Mouse (Mus musculus): ENCODE results near the gene Fthl17c. TPM values are rescaled to one million over a fixed set of nuclear protein-coding genes. Genes with fewer than 3 reads are reported as not detected.

Fthl17c gene
- not detected for polyA plus RNA-seq (2014; fragmentation: Illumina TruSeq; extraction: RNeasy Lipid Tissue Mini Kit (QIAGEN cat#74804))

GRCm38 (mm10) chrX:8976459-8976858 lies at the start of gene Fthl17c:
Fthl17c (minus strand) TSS chrX:8976559.

DNA sequence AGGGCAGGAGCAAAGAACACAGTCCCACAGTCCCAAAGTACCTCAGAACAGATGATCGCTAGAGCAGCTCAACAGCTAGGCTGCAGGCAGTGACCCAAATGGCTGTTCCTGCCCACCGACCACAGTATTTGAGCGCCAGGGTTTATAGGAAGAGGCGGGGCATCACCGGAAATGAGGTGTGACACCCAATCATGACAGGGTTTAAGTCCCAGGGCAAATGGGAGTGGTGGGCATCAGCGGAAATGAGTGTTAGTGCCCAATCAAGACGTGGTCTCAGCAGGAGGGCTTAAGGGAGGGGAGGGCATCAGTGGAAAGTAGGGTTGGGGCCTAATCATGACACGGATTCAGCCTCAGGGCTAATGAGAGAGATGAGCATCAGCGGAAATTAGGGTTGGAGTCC lies 10.3 kb upstream of the Fthl17c start, which contains the start of gene Fthl17d:
Gene Fthl17d, minus strand, starts transcription at position 101 of the 400 bp plus-strand sequence.

DNA sequence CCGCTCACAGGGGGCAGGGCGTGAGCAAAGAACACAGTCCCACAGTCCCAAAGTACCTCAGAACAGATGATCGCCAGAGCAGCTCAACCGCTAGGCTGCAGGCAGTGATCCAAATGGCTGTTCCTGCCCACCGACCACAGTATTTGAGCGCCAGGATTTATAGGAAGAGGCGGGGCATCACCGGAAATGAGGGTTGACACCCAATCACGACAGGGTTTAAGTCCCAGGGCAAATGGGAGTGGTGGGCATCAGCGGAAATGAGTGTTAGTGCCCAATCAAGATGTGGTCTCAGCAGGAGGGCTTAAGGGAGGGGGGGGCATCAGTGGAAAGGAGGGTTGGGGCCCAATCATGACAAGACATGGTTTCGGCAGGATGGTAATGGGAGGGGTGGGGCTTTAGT lies 13.5 kb downstream of the Fthl17c start, which contains the start of gene Fthl17b:
Gene Fthl17b, minus strand, starts transcription at position 101 of the 400 bp plus-strand sequence.

Other genes with a start within 250 kb of the Fthl17c start
- not detected for gene Ssx9, start 228.1 kb downstream of the Fthl17c start, polyA plus RNA-seq (2014; fragmentation: Illumina TruSeq; extraction: RNeasy Lipid Tissue Mini Kit (QIAGEN cat#74804))
- gene Ssxb5, start 172.9 kb downstream of the Fthl17c start, polyA plus RNA-seq (2014; fragmentation: Illumina TruSeq; extraction: RNeasy Lipid Tissue Mini Kit (QIAGEN cat#74804)), result not detected
- gene Gm6592, start 132.6 kb downstream of the Fthl17c start, polyA plus RNA-seq (2014; fragmentation: Illumina TruSeq; extraction: RNeasy Lipid Tissue Mini Kit (QIAGEN cat#74804)), result not detected
- gene Gm5751, start 102.3 kb downstream of the Fthl17c start, polyA plus RNA-seq (2014; fragmentation: Illumina TruSeq; extraction: RNeasy Lipid Tissue Mini Kit (QIAGEN cat#74804)), result not detected
- gene B630019K06Rik, start 84.2 kb downstream of the Fthl17c start, polyA plus RNA-seq (2014; fragmentation: Illumina TruSeq; extraction: RNeasy Lipid Tissue Mini Kit (QIAGEN cat#74804)), result 27.7 TPM
- gene Fthl17b, start 13.6 kb downstream of the Fthl17c start, polyA plus RNA-seq (2014; fragmentation: Illumina TruSeq; extraction: RNeasy Lipid Tissue Mini Kit (QIAGEN cat#74804)), result not detected
- gene Fthl17d, start 10.2 kb upstream of the Fthl17c start, polyA plus RNA-seq (2014; fragmentation: Illumina TruSeq; extraction: RNeasy Lipid Tissue Mini Kit (QIAGEN cat#74804)), result not detected
- not detected for gene Fthl17e, start 56.9 kb upstream of the Fthl17c start, polyA plus RNA-seq (2014; fragmentation: Illumina TruSeq; extraction: RNeasy Lipid Tissue Mini Kit (QIAGEN cat#74804))
- not detected for gene Fthl17f, start 86.5 kb upstream of the Fthl17c start, polyA plus RNA-seq (2014; fragmentation: Illumina TruSeq; extraction: RNeasy Lipid Tissue Mini Kit (QIAGEN cat#74804))
- gene 4930402K13Rik, start 128.0 kb upstream of the Fthl17c start, polyA plus RNA-seq (2014; fragmentation: Illumina TruSeq; extraction: RNeasy Lipid Tissue Mini Kit (QIAGEN cat#74804)), result not detected
- 23.6 TPM for gene Lancl3, start 223.3 kb upstream of the Fthl17c start, polyA plus RNA-seq (2014; fragmentation: Illumina TruSeq; extraction: RNeasy Lipid Tissue Mini Kit (QIAGEN cat#74804))